Mouse (Mus musculus) thymus, postnatal 10 days (tissue): ENCODE results near the gene Tomm70a.
"Not testable (repeated sequence)": the region's sequence is repeated elsewhere in the genome, so short reads cannot be mapped to it uniquely, and the experiment has no call there.

ENCODE experiments used
- DNase-seq, 2 experiments: peaks; one replicate each; pipeline ENCODE4 v3.0.0; 2021; ENCODE audit warnings: low spot score in 2 of 2

Tomm70a gene

GRCm38 (mm10) chr16:57144741-57145140, 23.2 kb downstream of the Tomm70a start:
- DNase-seq = no peak

- DNase-seq = no peak
Observed at GRCm38 (mm10) chr16:57151437-57151836, 29.9 kb downstream of the Tomm70a start.

- no peak for DNase-seq
Observed at GRCm38 (mm10) chr16:57155899-57156298, 34.4 kb downstream of the Tomm70a start.

- DNase-seq = no peak
Observed at GRCm38 (mm10) chr16:57157076-57157475, 35.6 kb downstream of the Tomm70a start.

GRCm38 (mm10) chr16:57157728-57158127, 36.2 kb downstream of the Tomm70a start:
- DNase-seq = no peak

GRCm38 (mm10) chr16:57159835-57160234, 38.3 kb downstream of the Tomm70a start:
- no peak for DNase-seq

GRCm38 (mm10) chr16:57162841-57163240, 41.3 kb downstream of the Tomm70a start:
- no peak for DNase-seq

GRCm38 (mm10) chr16:57163694-57164093, 42.2 kb downstream of the Tomm70a start:
- no peak for DNase-seq

- DNase-seq = no peak
Observed at GRCm38 (mm10) chr16:57165157-57165556, 43.7 kb downstream of the Tomm70a start.

GRCm38 (mm10) chr16:57166086-57166485, 44.6 kb downstream of the Tomm70a start:
- DNase-seq = no peak

- peak; percentile 91 to 98 for DNase-seq
Observed at GRCm38 (mm10) chr16:57166611-57167513, 45.4 kb downstream of the Tomm70a start, which contains the start of gene Nit2. TSS of gene Nit2 (minus strand) at chr16:57167341.

- DNase-seq = no peak
Observed at GRCm38 (mm10) chr16:57167514-57167912, 46.0 kb downstream of the Tomm70a start.

- DNase-seq = no peak
Observed at GRCm38 (mm10) chr16:57168236-57168635, 46.7 kb downstream of the Tomm70a start.

- no peak for DNase-seq
Observed at GRCm38 (mm10) chr16:57171161-57171560, 49.7 kb downstream of the Tomm70a start.

- DNase-seq = no peak
Observed at GRCm38 (mm10) chr16:57171570-57171969, 50.1 kb downstream of the Tomm70a start.

GRCm38 (mm10) chr16:57174480-57174879, 53.0 kb downstream of the Tomm70a start:
- DNase-seq = not testable (repeated sequence)

GRCm38 (mm10) chr16:57175751-57176150, 54.2 kb downstream of the Tomm70a start:
- no peak for DNase-seq

- DNase-seq = no peak
Observed at GRCm38 (mm10) chr16:57176276-57176675, 54.8 kb downstream of the Tomm70a start.

GRCm38 (mm10) chr16:57177254-57177653, 55.8 kb downstream of the Tomm70a start:
- peak; percentile 20 to 49 for DNase-seq

- no peak for DNase-seq
Observed at GRCm38 (mm10) chr16:57177664-57178063, 56.2 kb downstream of the Tomm70a start.

GRCm38 (mm10) chr16:57181180-57181579, 59.7 kb downstream of the Tomm70a start:
- no peak for DNase-seq

GRCm38 (mm10) chr16:57182037-57182436, 60.5 kb downstream of the Tomm70a start:
- no peak for DNase-seq

- DNase-seq = no peak
Observed at GRCm38 (mm10) chr16:57186618-57187017, 65.1 kb downstream of the Tomm70a start.
